Mouse (Mus musculus) kidney, postnatal 0 days (tissue): ENCODE measurements around the gene Trpc7. TPM values are rescaled to one million over a fixed set of nuclear protein-coding genes. Genes with fewer than 3 reads are reported as not detected.

Source experiments
- ATAC-seq: fragments of 200-750 bp; cut with Nextera tagmentation; replicated peaks from 2 replicates; pipeline ENCODE4 v1.8.0; 2017; ENCODE audit warnings: low read depth, moderate number of reproducible peaks, moderate TSS enrichment, moderate library complexity; ENCODE audit not compliant: low FRiP score
- DNase-seq: peaks from one replicate; pipeline ENCODE4 v3.0.0-alpha.2; 2016; ENCODE audit warnings: low spot score
- H3K27ac ChIP-seq: fragments of 300-500 bp; sonication (generic); 2 replicates; pipeline ENCODE4 v1.5.1; 2014; ENCODE audit warnings: mild to moderate bottlenecking
- H3K27me3 ChIP-seq: fragments of 300-500 bp; sonication (generic); 2 replicates; pipeline ENCODE4 v1.6.1; 2014; ENCODE audit warnings: low read length, mixed read lengths; ENCODE audit not compliant: insufficient read depth
- H3K36me3 ChIP-seq: fragments of 300-500 bp; sonication (generic); 2 replicates; pipeline ENCODE4 v1.6.1; 2014; ENCODE audit warnings: low read length, mixed read lengths; ENCODE audit not compliant: insufficient read depth
- H3K4me1 ChIP-seq: fragments of 300-500 bp; sonication (generic); replicated peaks from 2 replicates; pipeline ENCODE4 v1.6.1; 2014; ENCODE audit warnings: antibody characterized with exemption, low read length, mixed read lengths; ENCODE audit not compliant: insufficient read depth
- H3K4me2 ChIP-seq: fragments of 300-500 bp; sonication (generic); 2 replicates; pipeline ENCODE4 v1.6.1; 2014; ENCODE audit warnings: mild to moderate bottlenecking, low read length, moderate library complexity, mixed read lengths
- H3K4me3 ChIP-seq: fragments of 300-500 bp; sonication (generic); replicated peaks from 2 replicates; pipeline ENCODE4 v1.5.1; 2014; ENCODE audit warnings: low read depth, low read length
- H3K9ac ChIP-seq: fragments of 300-500 bp; sonication (generic); 2 replicates; pipeline ENCODE4 v1.6.1; 2014; ENCODE audit warnings: low read depth, low read length
- H3K9me3 ChIP-seq: fragments of 300-500 bp; sonication (generic); replicated peaks from 2 replicates; pipeline ENCODE4 v1.6.1; 2016; ENCODE audit warnings: low read length, inconsistent platforms, mixed read lengths
- CTCF ChIP-seq: IDR thresholded peaks from 2 replicates; pipeline ENCODE4 v1.5.1; 2016; ENCODE audit warnings: antibody characterized with exemption, low read depth, mild to moderate bottlenecking, moderate library complexity
- WGBS: fragments of 180-500 bp; shearing (Covaris S2); extraction: QIAGEN DNeasy Blood & Tissue Kit; methylation state at CpG from one replicate; pipeline ENCODE4 v1.1.7; 2014; 5-methylcytosine and 5-hydroxymethylcytosine counted together
- polyA plus RNA-seq: library from polyadenylated mRNA; unstranded; fragments of >200 nt; fragmentation: Nextera tagmentation; extraction: Ambion mirVana; gene quantifications from 2 replicates; pipeline ENCODE4 v1.2.1, GENCODE M21; 2015

Trpc7 gene
- polyA plus RNA-seq, 1 experiment from 2014 or later: 0.16 TPM

DNA sequence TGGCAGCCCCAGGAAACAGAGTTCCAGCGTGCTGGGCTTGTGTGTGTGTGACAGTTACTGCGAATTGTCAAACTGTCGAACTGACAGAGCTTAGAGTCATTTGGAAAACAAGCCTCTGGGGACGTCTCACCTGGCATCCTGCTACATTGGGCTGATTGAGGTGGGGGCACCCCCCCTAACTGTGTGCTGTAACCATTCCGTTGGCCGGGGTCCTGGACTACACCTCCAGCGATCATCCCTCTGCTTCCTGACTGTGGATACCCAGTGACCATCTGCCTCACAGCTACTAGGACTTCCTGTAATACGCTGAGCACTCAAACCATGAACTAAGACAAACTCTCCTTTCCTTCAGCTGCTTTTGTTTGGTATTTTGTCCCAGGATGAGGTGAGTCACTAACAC lies 41.3 kb downstream of the Trpc7 start:
- no peak overlapping the region for H3K4me3 ChIP-seq
- no peak overlapping the region for H3K9ac ChIP-seq
- no peaks in the 10 kb centered on the region for H3K36me3 ChIP-seq
- H3K27ac ChIP-seq: no peak overlapping the region
- TF ChIP-seq CTCF: no peak
- DNase-seq (no peak), ATAC-seq (no peak)
- H3K9me3 ChIP-seq: no peaks in the 10 kb centered on the region
- no peaks in the 10 kb centered on the region for H3K4me1 ChIP-seq
- WGBS: 67% methylated on average over 8 of the region's 8 CpGs
- no peak overlapping the region for H3K4me2 ChIP-seq
- no peaks in the 10 kb centered on the region for H3K27me3 ChIP-seq

GRCm38 (mm10) chr13:56853436-56853835 lies 42.4 kb downstream of the Trpc7 start:
- Histone ChIP-seq H3K4me3 (no peak overlapping the region), H3K4me2 (no peak overlapping the region), H3K27ac (no peak overlapping the region), H3K27me3 (no peaks in the 10 kb centered on the region), H3K9me3 (no peaks in the 10 kb centered on the region), H3K4me1 (no peaks in the 10 kb centered on the region), H3K36me3 (no peaks in the 10 kb centered on the region), H3K9ac (no peak overlapping the region)
- ATAC-seq (no peak), DNase-seq (no peak)
- 64% methylated on average over 5 of the region's 5 CpGs for WGBS
- TF ChIP-seq CTCF: no peak

DNA sequence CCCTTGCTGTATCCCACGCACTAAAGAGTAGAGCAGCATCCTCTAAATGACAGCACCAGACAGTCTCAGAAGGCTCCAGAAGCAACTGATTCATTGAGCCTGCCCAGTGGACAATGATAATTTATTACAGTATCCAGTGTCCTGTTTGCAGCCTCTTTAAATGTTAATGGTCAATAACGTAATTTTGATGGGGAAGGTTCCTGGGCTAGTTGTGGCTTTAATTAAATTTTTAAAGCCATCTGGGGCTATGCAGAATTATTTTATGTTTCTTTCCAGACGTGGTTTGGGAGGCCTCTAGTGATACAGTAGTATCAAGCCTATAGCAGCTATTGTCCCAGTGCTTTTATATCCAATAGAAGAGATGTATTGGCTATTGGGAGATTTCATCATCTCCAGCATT lies 49.9 kb downstream of the Trpc7 start:
- no peak overlapping the region for H3K27ac ChIP-seq
- 70% methylated on average over 3 of the region's 3 CpGs for WGBS
- H3K4me3 ChIP-seq: no peak overlapping the region
- DNase-seq (no peak), ATAC-seq (no peak)
- no peaks in the 10 kb centered on the region for H3K4me1 ChIP-seq
- H3K9ac ChIP-seq: no peak overlapping the region
- no peaks in the 10 kb centered on the region for H3K36me3 ChIP-seq
- H3K27me3 ChIP-seq: no peaks in the 10 kb centered on the region
- no peak for TF ChIP-seq CTCF
- no peaks in the 10 kb centered on the region for H3K9me3 ChIP-seq
- H3K4me2 ChIP-seq: no peak overlapping the region

DNA sequence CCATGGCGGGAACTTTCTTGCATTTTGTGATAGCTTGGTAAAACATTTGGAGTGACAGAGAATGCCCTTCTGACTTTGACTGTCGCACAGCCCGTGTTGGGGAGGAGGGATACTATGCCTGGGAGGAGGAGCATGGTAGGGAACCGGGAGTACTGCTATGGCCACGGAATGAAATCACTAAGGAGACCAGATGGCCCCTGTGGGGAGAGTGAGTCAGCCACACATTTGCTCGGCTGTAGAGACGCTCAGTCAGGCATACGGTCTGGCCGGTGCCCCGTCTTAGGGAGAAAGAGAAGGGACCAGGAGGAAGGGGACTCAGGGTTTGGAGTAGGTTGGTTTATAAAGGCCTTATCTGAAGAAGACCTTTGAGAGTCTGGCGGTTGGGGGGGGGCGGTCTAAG lies 80.3 kb downstream of the Trpc7 start:
- WGBS: 81% methylated on average over 12 of the region's 12 CpGs
- no peaks in the 10 kb centered on the region for H3K9me3 ChIP-seq
- no peak overlapping the region for H3K9ac ChIP-seq
- TF ChIP-seq CTCF: no peak
- ATAC-seq: no peak
- H3K36me3 ChIP-seq: no peaks in the 10 kb centered on the region
- H3K27ac ChIP-seq: no peak overlapping the region
- H3K4me1 ChIP-seq: no peaks in the 10 kb centered on the region
- H3K4me2 ChIP-seq: no peak overlapping the region
- H3K27me3 ChIP-seq: no peaks in the 10 kb centered on the region
- no peak overlapping the region for H3K4me3 ChIP-seq
- DNase-seq: no peak

- peak; percentile 69 for ATAC-seq
- H3K4me2 ChIP-seq: peak overlapping the region; percentile 57
- no peak overlapping the region for H3K27ac ChIP-seq
- 0 out of 2 replicates have a peak overlapping the region, but pooled peaks have one; percentile 8 for H3K4me3 ChIP-seq
- 3% methylated on average over 27 of the region's 27 CpGs for WGBS
- H3K36me3 ChIP-seq: no peaks in the 10 kb centered on the region
- no peaks in the 10 kb centered on the region for H3K9me3 ChIP-seq
- peak; percentile 89 for DNase-seq
- H3K9ac ChIP-seq: no peak overlapping the region
- peak; percentile 100 for TF ChIP-seq CTCF
- no peaks in the 10 kb centered on the region for H3K4me1 ChIP-seq
- H3K27me3 ChIP-seq: no peaks in the 10 kb centered on the region
Observed at GRCm38 (mm10) chr13:56806776-56807490, 88.9 kb downstream of the Trpc7 start.

- H3K27me3 ChIP-seq: no peaks in the 10 kb centered on the region
- ATAC-seq (no peak), DNase-seq (no peak)
- H3K9ac ChIP-seq: no peak overlapping the region
- no peak overlapping the region for H3K27ac ChIP-seq
- WGBS: 84% methylated on average over 3 of the region's 3 CpGs
- no peak overlapping the region for H3K4me2 ChIP-seq
- no peaks in the 10 kb centered on the region for H3K9me3 ChIP-seq
- no peaks in the 10 kb centered on the region for H3K36me3 ChIP-seq
- no peaks in the 10 kb centered on the region for H3K4me1 ChIP-seq
- TF ChIP-seq CTCF: no peak
- no peak overlapping the region for H3K4me3 ChIP-seq
Observed at GRCm38 (mm10) chr13:56805131-56805530, 90.7 kb downstream of the Trpc7 start.

GRCm38 (mm10) chr13:56797459-56797858 lies 98.3 kb downstream of the Trpc7 start:
- H3K27me3 ChIP-seq: no peaks in the 10 kb centered on the region
- no peak for ATAC-seq
- no peak overlapping the region for H3K4me3 ChIP-seq
- H3K4me2 ChIP-seq: no peak overlapping the region
- WGBS: 71% methylated on average over 7 of the region's 7 CpGs
- H3K9me3 ChIP-seq: no peaks in the 10 kb centered on the region
- no peak for DNase-seq
- H3K9ac ChIP-seq: no peak overlapping the region
- H3K36me3 ChIP-seq: no peaks in the 10 kb centered on the region
- no peaks in the 10 kb centered on the region for H3K4me1 ChIP-seq
- no peak overlapping the region for H3K27ac ChIP-seq
- TF ChIP-seq CTCF: no peak
